Mouse (Mus musculus): ENCODE data around the gene Oxa1l. TPM values are rescaled to one million over a fixed set of nuclear protein-coding genes. Genes with fewer than 3 reads are reported as not detected.
"Not testable (repeated sequence)": the region's sequence is repeated elsewhere in the genome, so short reads cannot be mapped to it uniquely, and the experiment has no call there.

Gene Oxa1l
- polyA plus RNA-seq, 1 experiment from 2014 or later, result 58.5 TPM

GRCm38 (mm10) chr14:54333452-54334189 is 27.0 kb upstream of the Oxa1l start:
- 73% methylated on average over 8 of the region's 8 CpGs for WGBS
- no peak for ATAC-seq
- Histone ChIP-seq H3K9me3 (ENCODE audit: control insufficient read depth, low read length) (no peaks in the 10 kb centered on the region), H3K4me1 (ENCODE audit: control insufficient read depth, insufficient read depth, low read depth, low read length) (no peaks in the 10 kb centered on the region), H3K4me2 (ENCODE audit: low read length) (no peak overlapping the region), H3K4me3 (ENCODE audit: low read length) (no peak overlapping the region), H3K9ac (ENCODE audit: low read depth, low read length) (no peak overlapping the region), H3K27ac (ENCODE audit: low read depth, low read length) (no peak overlapping the region), H3K36me3 (ENCODE audit: control insufficient read depth, insufficient read depth, low read length) (no peaks in the 10 kb centered on the region), H3K27me3 (replicated peaks; ENCODE audit: control insufficient read depth, insufficient read depth, low read length) (no peaks in the 10 kb centered on the region)

- WGBS, result 64% methylated on average over 7 of the region's 7 CpGs
- Histone ChIP-seq H3K27ac (ENCODE audit: low read depth, low read length) (no peak overlapping the region), H3K4me2 (ENCODE audit: low read length) (no peak overlapping the region), H3K4me3 (ENCODE audit: low read length) (no peak overlapping the region), H3K9ac (ENCODE audit: low read depth, low read length) (no peak overlapping the region), H3K27me3 (replicated peaks; ENCODE audit: control insufficient read depth, insufficient read depth, low read length) (no peaks in the 10 kb centered on the region), H3K36me3 (ENCODE audit: control insufficient read depth, insufficient read depth, low read length) (no peaks in the 10 kb centered on the region), H3K9me3 (ENCODE audit: control insufficient read depth, low read length) (no peaks in the 10 kb centered on the region), H3K4me1 (ENCODE audit: control insufficient read depth, insufficient read depth, low read depth, low read length) (no peaks in the 10 kb centered on the region)
- ATAC-seq, result no peak
Measured at GRCm38 (mm10) chr14:54340836-54341235, 19.8 kb upstream of the Oxa1l start.

GRCm38 (mm10) chr14:54341807-54342206 is 18.8 kb upstream of the Oxa1l start:
- 43% methylated on average over 2 of the region's 2 CpGs for WGBS
- H3K4me2 ChIP-seq (ENCODE audit: low read length); H3K27ac ChIP-seq (ENCODE audit: low read depth, low read length); H3K4me3 ChIP-seq (ENCODE audit: low read length); H3K27me3 ChIP-seq (replicated peaks; ENCODE audit: control insufficient read depth, insufficient read depth, low read length); H3K9me3 ChIP-seq (ENCODE audit: control insufficient read depth, low read length); H3K9ac ChIP-seq (ENCODE audit: low read depth, low read length); H3K4me1 ChIP-seq (ENCODE audit: control insufficient read depth, insufficient read depth, low read depth, low read length); ATAC-seq; H3K36me3 ChIP-seq (ENCODE audit: control insufficient read depth, insufficient read depth, low read length): not testable (repeated sequence)

- ATAC-seq, result not testable (repeated sequence)
Measured at GRCm38 (mm10) chr14:54350773-54351541, 9.7 kb upstream of the Oxa1l start.

GRCm38 (mm10) chr14:54352314-54352713 is 8.3 kb upstream of the Oxa1l start:
- Histone ChIP-seq H3K9me3 (ENCODE audit: control insufficient read depth, low read length) (no peaks in the 10 kb centered on the region), H3K27me3 (replicated peaks; ENCODE audit: control insufficient read depth, insufficient read depth, low read length) (no peaks in the 10 kb centered on the region), H3K27ac (ENCODE audit: low read depth, low read length) (no peak overlapping the region), H3K4me3 (ENCODE audit: low read length) (no peak overlapping the region), H3K9ac (ENCODE audit: low read depth, low read length) (no peak overlapping the region), H3K36me3 (ENCODE audit: control insufficient read depth, insufficient read depth, low read length) (no peaks in the 10 kb centered on the region), H3K4me1 (ENCODE audit: control insufficient read depth, insufficient read depth, low read depth, low read length) (no peaks in the 10 kb centered on the region), H3K4me2 (ENCODE audit: low read length) (no peak overlapping the region)
- WGBS, result 86% methylated on average over 8 of the region's 8 CpGs
- ATAC-seq, result no peak

More at GRCm38 (mm10) chr14:54350773-54351541, 9.7 kb upstream of the Oxa1l start:
- not testable (repeated sequence) for H3K4me3 ChIP-seq (ENCODE audit: low read length); H3K4me2 ChIP-seq (ENCODE audit: low read length); H3K9ac ChIP-seq (ENCODE audit: low read depth, low read length); H3K27me3 ChIP-seq (replicated peaks; ENCODE audit: control insufficient read depth, insufficient read depth, low read length); H3K9me3 ChIP-seq (ENCODE audit: control insufficient read depth, low read length); H3K36me3 ChIP-seq (ENCODE audit: control insufficient read depth, insufficient read depth, low read length); H3K27ac ChIP-seq (ENCODE audit: low read depth, low read length); H3K4me1 ChIP-seq (ENCODE audit: control insufficient read depth, insufficient read depth, low read depth, low read length)
- 96% methylated on average over 16 of the region's 16 CpGs for WGBS

- ATAC-seq, result no peak
- no peaks in the 10 kb centered on the region for H3K27me3 ChIP-seq (replicated peaks; ENCODE audit: control insufficient read depth, insufficient read depth, low read length)
- no peaks in the 10 kb centered on the region for H3K9me3 ChIP-seq (ENCODE audit: control insufficient read depth, low read length)
- H3K4me3 ChIP-seq (ENCODE audit: low read length), result no peak overlapping the region
- H3K9ac ChIP-seq (ENCODE audit: low read depth, low read length), result no peak overlapping the region
- WGBS, result 35% methylated on average over 1 of the region's 1 CpGs
- H3K4me2 ChIP-seq (ENCODE audit: low read length), result no peak overlapping the region
- H3K27ac ChIP-seq (ENCODE audit: low read depth, low read length), result no peak overlapping the region
- H3K4me1 ChIP-seq (ENCODE audit: control insufficient read depth, insufficient read depth, low read depth, low read length), result no peaks in the 10 kb centered on the region
- no peaks in the 10 kb centered on the region for H3K36me3 ChIP-seq (ENCODE audit: control insufficient read depth, insufficient read depth, low read length)
Measured at GRCm38 (mm10) chr14:54354406-54354805, 6.2 kb upstream of the Oxa1l start.

GRCm38 (mm10) chr14:54363156-54363555 is 2.5 kb downstream of the Oxa1l start:
- Histone ChIP-seq H3K9me3 (ENCODE audit: control insufficient read depth, low read length) (no peaks in the 10 kb centered on the region), H3K4me1 (ENCODE audit: control insufficient read depth, insufficient read depth, low read depth, low read length) (peaks cover 9% of the 10 kb centered on the region), H3K36me3 (ENCODE audit: control insufficient read depth, insufficient read depth, low read length) (peaks cover 27% of the 10 kb centered on the region), H3K4me2 (ENCODE audit: low read length) (no peak overlapping the region), H3K27me3 (replicated peaks; ENCODE audit: control insufficient read depth, insufficient read depth, low read length) (no peaks in the 10 kb centered on the region), H3K9ac (ENCODE audit: low read depth, low read length) (no peak overlapping the region), H3K27ac (ENCODE audit: low read depth, low read length) (no peak overlapping the region), H3K4me3 (ENCODE audit: low read length) (no peak overlapping the region)
- ATAC-seq, result no peak
- 96% methylated on average over 8 of the region's 8 CpGs for WGBS

GRCm38 (mm10) chr14:54365026-54365645 is 4.5 kb downstream of the Oxa1l start:
- ATAC-seq, result no peak
- no peak overlapping the region for H3K4me2 ChIP-seq (ENCODE audit: low read length)
- peaks cover 44% of the 10 kb centered on the region for H3K36me3 ChIP-seq (ENCODE audit: control insufficient read depth, insufficient read depth, low read length)
- 93% methylated on average over 5 of the region's 5 CpGs for WGBS
- no peak overlapping the region for H3K4me3 ChIP-seq (ENCODE audit: low read length)
- no peaks in the 10 kb centered on the region for H3K9me3 ChIP-seq (ENCODE audit: control insufficient read depth, low read length)
- no peak overlapping the region for H3K9ac ChIP-seq (ENCODE audit: low read depth, low read length)
- no peak overlapping the region for H3K27ac ChIP-seq (ENCODE audit: low read depth, low read length)
- H3K27me3 ChIP-seq (replicated peaks; ENCODE audit: control insufficient read depth, insufficient read depth, low read length), result no peaks in the 10 kb centered on the region
- H3K4me1 ChIP-seq (ENCODE audit: control insufficient read depth, insufficient read depth, low read depth, low read length), result peaks cover 9% of the 10 kb centered on the region

GRCm38 (mm10) chr14:54366581-54366980 is 5.9 kb downstream of the Oxa1l start:
- WGBS, result 93% methylated on average over 10 of the region's 10 CpGs
- no peak overlapping the region for H3K4me2 ChIP-seq (ENCODE audit: low read length)

More at GRCm38 (mm10) chr14:54366581-54366980, 5.9 kb downstream of the Oxa1l start:
- no peak overlapping the region for H3K4me3 ChIP-seq (ENCODE audit: low read length)
- no peak overlapping the region for H3K9ac ChIP-seq (ENCODE audit: low read depth, low read length)
- no peak overlapping the region for H3K27ac ChIP-seq (ENCODE audit: low read depth, low read length)
- H3K36me3 ChIP-seq (ENCODE audit: control insufficient read depth, insufficient read depth, low read length), result peaks cover 51% of the 10 kb centered on the region
- H3K9me3 ChIP-seq (ENCODE audit: control insufficient read depth, low read length), result no peaks in the 10 kb centered on the region
- no peak for ATAC-seq
- peaks cover 8% of the 10 kb centered on the region for H3K4me1 ChIP-seq (ENCODE audit: control insufficient read depth, insufficient read depth, low read depth, low read length)
- H3K27me3 ChIP-seq (replicated peaks; ENCODE audit: control insufficient read depth, insufficient read depth, low read length), result no peaks in the 10 kb centered on the region
